Mouse (Mus musculus): ENCODE data around the gene Eme2. TPM values are rescaled to one million over a fixed set of nuclear protein-coding genes. Genes with fewer than 3 reads are reported as not detected.

The Eme2 gene
- polyA plus RNA-seq, 1 experiment, result 4.0 TPM

DNA sequence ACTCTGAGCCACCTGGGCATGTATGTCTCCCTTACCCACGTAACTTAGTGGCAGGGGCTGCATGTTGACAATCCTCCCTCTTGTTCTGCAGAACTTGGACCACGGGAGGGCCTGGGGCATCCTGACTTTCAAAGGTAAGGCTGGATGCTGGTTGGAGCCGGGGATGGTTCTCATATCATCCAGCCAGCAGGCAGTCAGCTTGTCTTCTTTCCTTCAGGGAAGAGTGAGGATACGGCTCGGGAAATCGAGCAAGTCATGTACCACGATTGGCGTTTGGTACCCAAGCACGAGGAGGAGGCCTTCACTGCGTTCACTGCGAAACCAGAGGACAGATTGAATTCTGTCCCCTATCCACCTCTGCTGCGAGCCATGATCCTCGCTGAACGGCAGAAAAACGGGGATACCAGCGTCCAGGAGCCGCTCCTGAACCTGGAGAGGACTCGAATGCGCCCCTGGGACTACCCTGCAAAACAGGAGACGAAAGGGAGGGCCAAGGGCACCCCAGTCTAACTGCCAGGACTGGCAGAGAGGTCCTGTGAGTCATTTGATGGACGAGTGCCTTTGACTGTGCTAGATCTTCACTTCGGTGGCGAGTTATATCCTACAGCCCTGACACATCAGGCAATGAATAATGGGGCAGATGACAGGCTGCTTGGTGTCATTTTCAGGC is 819 bp upstream of the Eme2 start:
- no peak for TF ChIP-seq POLR2A (IDR thresholded peaks at IDR 0.05; ENCODE audit: insufficient read depth, low read length)
- no peak for TF ChIP-seq CTCF (IDR thresholded peaks at IDR 0.05; ENCODE audit: low read depth, low read length)
- no peak for TF ChIP-seq EP300 (IDR thresholded peaks at IDR 0.05; ENCODE audit: insufficient read depth, low read depth, low read length)
- peaks cover under 1% of the 10 kb centered on the region; the same call in 1 of the 2 replicates for H3K36me3 ChIP-seq (ENCODE audit: control insufficient read depth, insufficient read depth, low read length, poor library complexity, severe bottlenecking)
- H3K27ac ChIP-seq (ENCODE audit: insufficient read depth, low read length), result no peak overlapping the region; the same call in 1 of the 2 replicates
- H3K4me1 ChIP-seq (ENCODE audit: control insufficient read depth, insufficient read depth, low read length), result no peaks in the 10 kb centered on the region
- no peaks in the 10 kb centered on the region for H3K27me3 ChIP-seq (ENCODE audit: control insufficient read depth, insufficient read depth, low read length, poor library complexity, severe bottlenecking)
- H3K4me3 ChIP-seq (ENCODE audit: low read depth, low read length), result peak overlapping the region; percentile 77
- peak overlapping the region; percentile 68 for H3K9ac ChIP-seq (ENCODE audit: low read depth, poor library complexity, severe bottlenecking)
- no peaks in the 10 kb centered on the region for H3K9me3 ChIP-seq (replicated peaks; ENCODE audit: control insufficient read depth, insufficient read depth, low read length, poor library complexity, severe bottlenecking)

DNA sequence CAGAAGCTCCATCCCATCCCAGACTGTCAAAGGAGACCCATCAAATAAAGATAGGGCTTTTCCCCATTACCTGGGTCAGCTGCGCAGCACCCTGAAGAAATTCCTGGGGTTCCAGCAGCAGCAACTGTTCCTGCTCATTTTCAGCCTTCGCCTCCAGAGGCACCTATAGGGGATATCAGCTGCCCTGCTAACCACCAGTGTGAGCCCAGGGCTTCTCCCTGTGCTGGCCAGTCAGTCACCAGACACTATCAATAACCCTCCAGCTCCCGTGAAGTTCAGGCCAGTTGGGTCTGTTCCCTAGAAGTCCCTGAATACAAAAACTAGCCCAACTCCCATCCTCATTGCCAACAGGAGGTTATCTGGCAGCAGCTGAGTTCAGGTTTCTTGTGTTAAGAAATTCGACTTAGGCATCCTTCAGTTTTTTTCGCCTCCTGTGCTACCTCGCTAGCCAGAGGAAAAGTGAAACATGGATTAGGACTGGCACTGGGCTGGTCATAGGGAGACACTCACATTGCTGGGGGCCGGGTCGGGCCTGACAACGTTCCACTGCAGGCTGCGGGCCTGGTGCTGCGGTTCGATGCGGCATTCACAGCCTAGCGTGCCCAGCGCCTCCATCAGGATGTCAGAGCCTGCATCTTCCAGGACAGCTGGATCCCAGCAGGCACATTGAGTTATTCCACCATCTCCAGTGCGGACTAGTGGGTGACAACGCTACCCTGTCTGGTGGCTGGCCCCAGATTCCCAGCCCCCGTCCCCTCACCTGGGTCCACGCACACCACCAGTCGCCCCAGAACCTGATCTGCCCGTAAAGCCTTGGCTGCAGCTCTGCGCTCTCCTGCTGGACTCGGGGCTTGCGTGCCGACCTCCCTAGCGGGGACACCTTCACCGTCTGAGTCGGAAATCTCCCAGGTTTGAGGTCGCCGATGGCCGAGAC is 559 bp downstream of the Eme2 start:
- Histone ChIP-seq H3K27ac (ENCODE audit: insufficient read depth, low read length) (no peak overlapping the region), H3K4me3 (ENCODE audit: low read depth, low read length) (peak overlapping the region; percentile 77), H3K9ac (ENCODE audit: low read depth, poor library complexity, severe bottlenecking) (peak overlapping the region; percentile 68), H3K9me3 (replicated peaks; ENCODE audit: control insufficient read depth, insufficient read depth, low read length, poor library complexity, severe bottlenecking) (no peaks in the 10 kb centered on the region), H3K27me3 (ENCODE audit: control insufficient read depth, insufficient read depth, low read length, poor library complexity, severe bottlenecking) (no peaks in the 10 kb centered on the region), H3K36me3 (ENCODE audit: control insufficient read depth, insufficient read depth, low read length, poor library complexity, severe bottlenecking) (no peaks in the 10 kb centered on the region), H3K4me1 (ENCODE audit: control insufficient read depth, insufficient read depth, low read length) (no peaks in the 10 kb centered on the region)
- TF ChIP-seq CTCF (IDR thresholded peaks at IDR 0.05; ENCODE audit: low read depth, low read length), result no peak
- TF ChIP-seq EP300 (IDR thresholded peaks at IDR 0.05; ENCODE audit: insufficient read depth, low read depth, low read length), result no peak
- no peak for TF ChIP-seq POLR2A (IDR thresholded peaks at IDR 0.05; ENCODE audit: insufficient read depth, low read length)

DNA sequence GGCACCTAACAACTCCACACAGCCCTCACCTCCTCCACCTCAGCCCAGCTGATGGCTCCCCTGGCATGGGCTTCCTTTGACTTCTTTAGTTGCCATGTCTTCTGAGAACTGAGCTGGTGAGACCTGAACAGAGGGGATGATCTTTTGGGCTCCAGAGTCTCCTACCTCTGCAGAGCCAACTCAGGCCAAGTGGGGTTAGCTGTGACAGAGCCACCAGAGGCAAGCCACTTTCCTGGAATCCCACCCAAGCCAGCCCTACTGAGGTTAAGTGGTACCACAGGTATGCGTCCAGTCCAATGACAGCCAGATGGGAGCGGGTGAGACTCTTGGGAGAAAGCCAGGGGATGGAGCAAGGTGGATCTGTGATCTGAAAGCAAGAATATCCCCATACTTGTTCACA is 1.6 kb downstream of the Eme2 start:
- Histone ChIP-seq H3K9ac (ENCODE audit: low read depth, poor library complexity, severe bottlenecking) (no peak overlapping the region), H3K27me3 (ENCODE audit: control insufficient read depth, insufficient read depth, low read length, poor library complexity, severe bottlenecking) (no peaks in the 10 kb centered on the region)

DNA sequence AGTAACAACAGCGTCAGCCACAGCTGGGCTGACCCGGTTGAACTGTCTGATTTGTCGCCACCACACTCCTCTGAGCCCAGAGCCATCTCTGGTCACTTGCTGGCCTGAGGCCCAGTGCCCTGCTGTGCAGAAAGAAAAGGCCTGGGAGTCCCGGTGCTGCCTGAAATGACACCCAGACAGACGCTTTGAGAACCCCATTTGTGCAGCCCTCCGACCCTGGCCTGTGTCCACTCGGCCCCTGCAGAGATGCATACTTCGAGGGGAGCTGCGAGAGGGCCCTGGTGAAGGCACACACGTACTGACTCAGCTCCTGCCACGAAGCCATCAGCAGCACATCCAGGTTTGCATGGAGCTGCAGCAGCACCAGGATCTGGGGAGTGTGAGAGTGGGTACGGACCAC is 2.1 kb downstream of the Eme2 start:
- no peak for TF ChIP-seq CTCF (IDR thresholded peaks at IDR 0.05; ENCODE audit: low read depth, low read length)
- no peak for TF ChIP-seq POLR2A (IDR thresholded peaks at IDR 0.05; ENCODE audit: insufficient read depth, low read length)
- no peak for TF ChIP-seq EP300 (IDR thresholded peaks at IDR 0.05; ENCODE audit: insufficient read depth, low read depth, low read length)
- H3K27ac ChIP-seq (ENCODE audit: insufficient read depth, low read length), result no peak overlapping the region
- H3K27me3 ChIP-seq (ENCODE audit: control insufficient read depth, insufficient read depth, low read length, poor library complexity, severe bottlenecking), result no peaks in the 10 kb centered on the region
- H3K4me3 ChIP-seq (ENCODE audit: low read depth, low read length), result no peak overlapping the region
- no peaks in the 10 kb centered on the region for H3K4me1 ChIP-seq (ENCODE audit: control insufficient read depth, insufficient read depth, low read length)
- no peaks in the 10 kb centered on the region for H3K9me3 ChIP-seq (replicated peaks; ENCODE audit: control insufficient read depth, insufficient read depth, low read length, poor library complexity, severe bottlenecking)
- no peak overlapping the region for H3K9ac ChIP-seq (ENCODE audit: low read depth, poor library complexity, severe bottlenecking)
- no peaks in the 10 kb centered on the region for H3K36me3 ChIP-seq (ENCODE audit: control insufficient read depth, insufficient read depth, low read length, poor library complexity, severe bottlenecking)

More for the DNA sequence above, 1.6 kb downstream of the Eme2 start:
- Histone ChIP-seq H3K9me3 (replicated peaks; ENCODE audit: control insufficient read depth, insufficient read depth, low read length, poor library complexity, severe bottlenecking) (no peaks in the 10 kb centered on the region), H3K4me3 (ENCODE audit: low read depth, low read length) (no peak overlapping the region), H3K4me1 (ENCODE audit: control insufficient read depth, insufficient read depth, low read length) (no peaks in the 10 kb centered on the region), H3K27ac (ENCODE audit: insufficient read depth, low read length) (no peak overlapping the region), H3K36me3 (ENCODE audit: control insufficient read depth, insufficient read depth, low read length, poor library complexity, severe bottlenecking) (no peaks in the 10 kb centered on the region)
- TF ChIP-seq POLR2A (IDR thresholded peaks at IDR 0.05; ENCODE audit: insufficient read depth, low read length) (no peak), CTCF (IDR thresholded peaks at IDR 0.05; ENCODE audit: low read depth, low read length) (no peak), EP300 (IDR thresholded peaks at IDR 0.05; ENCODE audit: insufficient read depth, low read depth, low read length) (no peak)

DNA sequence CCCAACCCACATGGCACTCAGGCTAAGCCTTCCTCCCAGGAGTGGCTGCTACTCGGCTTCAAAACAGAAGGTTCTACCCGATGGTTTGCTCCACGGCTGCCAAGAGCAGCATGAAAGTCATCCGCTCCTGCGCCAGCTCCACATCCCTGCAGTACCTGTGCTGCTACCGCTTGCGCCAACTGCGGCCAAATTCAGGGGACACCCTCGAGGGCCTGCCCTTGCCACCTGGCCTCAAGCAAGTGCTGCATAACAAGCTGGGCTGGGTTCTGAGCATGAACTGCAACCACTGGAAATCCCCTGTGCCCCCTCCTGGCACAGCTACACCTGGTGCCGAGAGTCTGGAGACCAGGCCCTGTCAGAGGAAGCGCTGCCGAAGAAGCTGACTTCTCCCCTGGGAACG is 3.6 kb downstream of the Eme2 start:
- TF ChIP-seq EP300 (IDR thresholded peaks at IDR 0.05; ENCODE audit: insufficient read depth, low read depth, low read length) (no peak), CTCF (IDR thresholded peaks at IDR 0.05; ENCODE audit: low read depth, low read length) (no peak), POLR2A (IDR thresholded peaks at IDR 0.05; ENCODE audit: insufficient read depth, low read length) (no peak)
- H3K9me3 ChIP-seq (replicated peaks; ENCODE audit: control insufficient read depth, insufficient read depth, low read length, poor library complexity, severe bottlenecking), result no peaks in the 10 kb centered on the region

More for the DNA sequence above, 3.6 kb downstream of the Eme2 start:
- H3K36me3 ChIP-seq (ENCODE audit: control insufficient read depth, insufficient read depth, low read length, poor library complexity, severe bottlenecking), result no peaks in the 10 kb centered on the region
- no peak overlapping the region for H3K9ac ChIP-seq (ENCODE audit: low read depth, poor library complexity, severe bottlenecking)
- no peaks in the 10 kb centered on the region for H3K27me3 ChIP-seq (ENCODE audit: control insufficient read depth, insufficient read depth, low read length, poor library complexity, severe bottlenecking)
- no peak overlapping the region for H3K27ac ChIP-seq (ENCODE audit: insufficient read depth, low read length)
- H3K4me1 ChIP-seq (ENCODE audit: control insufficient read depth, insufficient read depth, low read length), result no peaks in the 10 kb centered on the region
- no peak overlapping the region for H3K4me3 ChIP-seq (ENCODE audit: low read depth, low read length)
